Mouse (Mus musculus) heart, embryonic 10.5 days (tissue): ENCODE measurements around the gene Tiam2. TPM values are rescaled to one million over a fixed set of nuclear protein-coding genes. Genes with fewer than 3 reads are reported as not detected.

Experiments
- DNase-seq: peaks from one replicate; pipeline ENCODE4 v3.0.0-alpha.2; 2017; ENCODE audit warnings: low spot score
- H3K27ac ChIP-seq: fragments of 300-500 bp; sonication (generic); 2 replicates; pipeline ENCODE4 v1.5.1; 2016; ENCODE audit warnings: mild to moderate bottlenecking
- H3K27me3 ChIP-seq: fragments of 300-500 bp; sonication (generic); 2 replicates; pipeline ENCODE4 v1.6.1; 2016; ENCODE audit warnings: mild to moderate bottlenecking; ENCODE audit not compliant: poor library complexity, insufficient read depth, severe bottlenecking
- H3K36me3 ChIP-seq: fragments of 300-500 bp; sonication (generic); 2 replicates; pipeline ENCODE4 v1.6.1; 2016; ENCODE audit warnings: mild to moderate bottlenecking, moderate library complexity
- H3K4me1 ChIP-seq: fragments of 300-500 bp; sonication (generic); 2 replicates; pipeline ENCODE4 v1.6.1; 2016; ENCODE audit warnings: mild to moderate bottlenecking
- H3K4me3 ChIP-seq: fragments of 300-500 bp; sonication (generic); 2 replicates; pipeline ENCODE4 v1.5.1; 2016; ENCODE audit warnings: mild to moderate bottlenecking, moderate library complexity
- H3K9me3 ChIP-seq: fragments of 300-500 bp; sonication (generic); 2 replicates; pipeline ENCODE4 v1.6.1; 2016; ENCODE audit warnings: mild to moderate bottlenecking, moderate library complexity
- whole genome bisulfite sequencing: fragments of 180-500 bp; shearing (Covaris S2); methylation state at CpG from one replicate; pipeline ENCODE4 v1.1.7; 2016; 5-methylcytosine and 5-hydroxymethylcytosine counted together
- polyA plus RNA-seq: library from polyadenylated mRNA; unstranded; fragments of >200 nt; fragmentation: Nextera tagmentation; extraction: Ambion mirVana; gene quantifications from 2 replicates; pipeline ENCODE4 v1.2.1, GENCODE M21; 2016

Tiam2 gene
- polyA plus RNA-seq, 1 experiment from 2014 or later: 3.7 TPM

DNA sequence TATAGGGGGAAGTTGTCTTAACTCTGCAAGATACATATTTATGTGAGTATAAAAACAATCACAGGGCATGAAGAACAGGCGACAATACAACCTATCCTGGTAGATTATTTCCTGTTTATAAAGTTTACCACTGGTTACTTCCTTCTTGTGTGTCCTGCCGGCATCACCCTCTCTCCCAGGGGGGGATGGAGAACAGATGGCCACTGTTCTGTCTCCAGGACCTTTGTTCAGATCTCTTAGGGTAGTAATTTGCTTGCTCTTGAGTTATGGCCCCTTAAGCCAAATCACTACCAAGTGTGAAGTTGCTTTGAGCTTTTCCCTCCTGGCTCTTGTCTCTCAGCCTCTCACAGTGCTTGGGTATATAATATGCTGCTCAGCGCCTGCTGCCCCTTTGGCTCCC is 90.0 kb downstream of the Tiam2 start:
- Histone ChIP-seq H3K4me1 (0 out of 2 replicates have a peak, but pooled peaks cover 3% of the 10 kb centered on the region), H3K27ac (no peak overlapping the region), H3K27me3 (peaks cover 20% of the 10 kb centered on the region), H3K4me3 (no peak overlapping the region), H3K9me3 (no peaks in the 10 kb centered on the region), H3K36me3 (no peaks in the 10 kb centered on the region)
- 61% methylated on average over 3 of the region's 3 CpGs for WGBS
- no peak for DNase-seq

DNA sequence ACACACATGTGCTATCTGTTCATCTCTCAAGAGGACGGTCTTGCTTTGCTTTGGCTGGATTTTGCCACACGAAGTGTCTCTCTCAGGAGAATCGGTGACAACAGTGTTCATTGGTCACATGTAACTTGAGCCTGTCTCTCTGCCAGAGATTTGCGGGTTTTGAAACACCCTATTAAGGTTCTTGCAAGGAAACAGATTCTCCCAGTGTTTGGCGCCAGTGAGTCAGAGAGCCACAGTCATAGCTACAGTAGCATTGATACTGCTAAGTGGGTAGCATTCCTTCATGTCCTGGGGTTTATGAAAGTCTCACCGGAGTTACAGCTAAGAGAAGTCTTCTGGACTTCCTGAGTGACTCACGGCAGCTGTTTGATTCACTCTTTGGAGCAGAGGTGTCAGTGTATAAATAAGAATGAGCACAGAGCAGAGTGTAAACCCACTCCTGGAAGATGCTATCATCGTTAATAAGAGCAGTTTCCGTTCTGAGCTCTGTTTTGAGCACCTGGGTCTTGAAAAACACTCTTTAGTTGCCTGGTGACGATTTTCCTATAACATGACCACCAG is 93.1 kb downstream of the Tiam2 start:
- DNase-seq: no peak
- Histone ChIP-seq H3K4me3 (no peak overlapping the region), H3K36me3 (no peaks in the 10 kb centered on the region), H3K4me1 (0 out of 2 replicates have a peak, but pooled peaks cover 3% of the 10 kb centered on the region), H3K9me3 (no peaks in the 10 kb centered on the region), H3K27me3 (peaks cover 13% of the 10 kb centered on the region), H3K27ac (no peak overlapping the region)
- 60% methylated on average over 10 of the region's 10 CpGs for WGBS

DNA sequence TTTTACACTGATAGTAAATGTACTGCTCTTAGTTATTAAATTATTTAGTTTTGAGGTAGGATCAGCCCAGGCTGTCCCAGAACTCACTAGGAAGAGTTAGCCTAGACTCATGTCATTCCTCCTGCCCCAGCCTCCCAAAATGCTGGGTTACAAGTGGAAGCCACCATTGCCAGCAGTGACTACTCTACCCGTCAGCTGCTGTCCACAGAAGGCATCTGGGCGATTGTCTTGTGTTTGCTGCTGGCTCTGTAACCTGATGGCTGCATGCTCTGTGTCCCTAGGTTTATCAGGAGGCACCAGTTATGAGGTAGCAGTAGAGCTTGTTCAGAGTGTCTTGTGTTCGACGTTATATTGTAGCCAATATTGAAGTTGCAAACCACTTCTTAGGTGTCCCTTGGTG is 93.8 kb downstream of the Tiam2 start:
- no peak for DNase-seq
- 81% methylated on average over 4 of the region's 4 CpGs for WGBS
- no peak overlapping the region for H3K27ac ChIP-seq
- H3K4me1 ChIP-seq: 0 out of 2 replicates have a peak, but pooled peaks cover 3% of the 10 kb centered on the region
- H3K27me3 ChIP-seq: peaks cover 6% of the 10 kb centered on the region
- no peaks in the 10 kb centered on the region for H3K9me3 ChIP-seq
- H3K36me3 ChIP-seq: no peaks in the 10 kb centered on the region
- no peak overlapping the region for H3K4me3 ChIP-seq

DNA sequence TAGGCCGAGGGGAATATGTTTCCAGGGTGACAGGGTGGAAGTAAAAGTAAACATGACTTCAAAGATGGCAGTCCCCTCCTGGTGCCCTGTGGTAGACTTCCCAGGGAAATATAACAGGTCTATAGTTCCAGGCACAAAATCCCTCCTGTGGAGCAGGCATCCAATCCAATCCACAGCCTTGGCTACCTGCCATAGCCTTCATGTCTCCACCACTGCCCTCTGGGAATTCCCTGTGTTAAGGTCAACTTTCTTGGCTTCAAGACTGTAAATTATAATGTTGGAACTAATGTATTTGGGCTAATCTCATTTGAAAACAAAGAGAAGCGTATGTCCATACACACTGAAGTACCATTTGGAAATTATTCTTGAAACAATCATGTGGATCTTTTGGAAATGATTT is 97.0 kb downstream of the Tiam2 start:
- 79% methylated on average over 2 of the region's 2 CpGs for WGBS
- H3K36me3 ChIP-seq: no peaks in the 10 kb centered on the region
- DNase-seq: no peak
- 0 out of 2 replicates have a peak, but pooled peaks cover 3% of the 10 kb centered on the region for H3K4me1 ChIP-seq
- no peaks in the 10 kb centered on the region for H3K27me3 ChIP-seq
- H3K4me3 ChIP-seq: no peak overlapping the region
- no peak overlapping the region for H3K27ac ChIP-seq
- no peaks in the 10 kb centered on the region for H3K9me3 ChIP-seq

DNA sequence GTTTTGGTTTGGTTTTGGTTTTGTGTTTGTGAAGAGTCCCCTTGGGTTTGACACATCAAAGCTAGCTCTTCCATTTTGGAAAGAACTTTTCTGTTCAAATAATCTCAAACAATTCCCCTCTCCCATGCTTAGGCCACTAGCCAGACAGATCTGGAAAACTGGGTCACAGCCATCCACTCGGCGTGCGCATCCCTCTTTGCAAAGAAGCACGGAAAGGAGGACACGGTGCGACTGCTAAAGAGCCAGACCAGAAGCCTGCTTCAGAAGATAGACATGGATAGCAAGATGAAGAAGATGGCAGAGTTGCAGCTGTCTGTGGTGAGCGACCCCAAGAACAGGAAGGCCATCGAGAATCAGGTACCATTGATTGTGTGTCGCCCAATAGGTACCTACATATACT is 102.3 kb downstream of the Tiam2 start:
- H3K36me3 ChIP-seq: no peaks in the 10 kb centered on the region

DNA sequence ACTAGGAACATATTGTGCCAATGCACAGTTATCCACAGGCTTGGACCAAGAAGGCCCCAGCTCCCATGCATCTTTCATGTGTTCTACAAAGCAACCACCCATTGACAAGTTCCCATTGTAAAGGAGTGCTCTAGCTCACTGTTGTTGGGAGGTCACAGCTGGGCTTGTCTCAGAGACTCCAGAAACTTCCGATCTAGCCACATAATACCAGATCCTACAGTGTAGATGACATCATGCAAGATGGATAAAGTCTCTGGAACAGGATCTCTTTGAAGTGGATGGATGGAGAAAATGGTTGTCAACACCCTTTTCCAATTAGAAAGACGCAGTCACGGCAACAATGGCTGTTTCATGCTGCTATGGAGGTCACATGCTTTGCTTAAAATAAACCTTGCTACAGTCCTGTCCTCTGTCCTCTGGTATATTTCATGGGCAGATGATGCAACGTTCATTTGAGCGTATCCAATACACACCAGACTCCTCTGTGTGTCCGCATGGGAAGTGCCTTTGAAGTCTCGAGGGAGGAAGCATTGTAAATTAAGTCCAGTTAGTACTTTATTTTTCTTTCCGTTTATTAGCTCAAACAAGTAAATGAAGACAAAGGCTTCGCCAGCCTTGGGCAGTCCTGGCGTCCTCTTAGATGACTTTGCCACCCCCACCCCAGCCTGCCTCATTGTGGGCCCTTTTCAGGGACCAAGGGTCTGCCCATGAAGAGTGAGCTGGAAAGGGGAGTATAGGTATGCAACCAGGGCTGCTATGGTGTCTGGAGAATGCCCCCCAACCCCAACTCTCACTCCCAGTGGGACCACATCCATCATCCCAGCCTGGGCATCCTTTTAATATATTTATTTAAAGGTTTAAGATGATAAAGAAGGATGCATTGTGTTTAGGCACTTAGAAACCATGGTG is 106.5 kb downstream of the Tiam2 start:
- H3K27ac ChIP-seq: no peak overlapping the region
- H3K4me1 ChIP-seq: peaks cover 28% of the 10 kb centered on the region
- WGBS: 48% methylated on average over 10 of the region's 10 CpGs
- H3K4me3 ChIP-seq: no peak overlapping the region
- no peaks in the 10 kb centered on the region for H3K27me3 ChIP-seq
- DNase-seq: no peak
- no peaks in the 10 kb centered on the region for H3K36me3 ChIP-seq
- H3K9me3 ChIP-seq: no peaks in the 10 kb centered on the region

More for the DNA sequence above, 102.3 kb downstream of the Tiam2 start:
- DNase-seq: no peak
- no peak overlapping the region for H3K4me3 ChIP-seq
- peaks cover 8% of the 10 kb centered on the region; the same call in 1 of the 2 replicates for H3K4me1 ChIP-seq
- no peaks in the 10 kb centered on the region for H3K27me3 ChIP-seq
- H3K27ac ChIP-seq: no peak overlapping the region
- 91% methylated on average over 9 of the region's 9 CpGs for WGBS
- H3K9me3 ChIP-seq: no peaks in the 10 kb centered on the region

DNA sequence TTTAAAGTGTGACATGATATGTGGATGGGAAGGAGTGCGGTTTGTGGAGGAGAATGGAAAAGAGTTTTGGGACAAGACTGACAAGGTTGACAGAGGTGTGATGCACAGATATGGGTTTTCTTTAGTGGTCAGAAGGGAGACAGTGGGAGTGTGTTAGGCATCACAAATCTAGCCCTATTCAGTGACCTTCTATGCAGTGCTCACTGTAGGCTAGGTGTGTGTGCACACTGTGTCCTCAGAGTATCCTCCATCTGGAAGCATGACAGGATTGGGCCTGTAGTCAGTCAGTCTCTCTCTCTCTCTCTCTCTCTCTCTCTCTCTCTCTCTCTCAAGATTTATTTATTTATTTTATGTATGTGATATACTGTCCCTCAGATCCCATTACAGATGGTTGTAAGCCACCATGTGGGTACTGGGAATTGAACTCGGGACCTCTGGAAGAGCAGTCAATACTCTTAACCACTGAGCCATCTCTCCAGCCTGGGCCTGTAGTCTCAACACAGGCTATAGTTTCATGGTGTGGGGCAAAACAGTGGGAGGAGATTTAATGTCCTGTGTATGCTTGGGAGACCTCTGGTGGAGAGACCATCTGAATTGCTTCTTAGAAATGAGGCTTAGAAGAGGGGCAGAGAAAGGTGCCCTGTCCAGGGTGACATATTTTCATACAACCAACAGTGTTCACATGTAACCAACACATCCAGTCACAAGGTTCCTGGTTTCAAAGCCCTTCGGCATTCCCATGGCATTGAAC is 107.3 kb downstream of the Tiam2 start:
- peaks cover 28% of the 10 kb centered on the region for H3K4me1 ChIP-seq
- WGBS: 90% methylated on average over 3 of the region's 3 CpGs
- H3K36me3 ChIP-seq: no peaks in the 10 kb centered on the region
- H3K27me3 ChIP-seq: no peaks in the 10 kb centered on the region
- no peak overlapping the region for H3K27ac ChIP-seq
- H3K4me3 ChIP-seq: no peak overlapping the region
- no peaks in the 10 kb centered on the region for H3K9me3 ChIP-seq
- DNase-seq: no peak

DNA sequence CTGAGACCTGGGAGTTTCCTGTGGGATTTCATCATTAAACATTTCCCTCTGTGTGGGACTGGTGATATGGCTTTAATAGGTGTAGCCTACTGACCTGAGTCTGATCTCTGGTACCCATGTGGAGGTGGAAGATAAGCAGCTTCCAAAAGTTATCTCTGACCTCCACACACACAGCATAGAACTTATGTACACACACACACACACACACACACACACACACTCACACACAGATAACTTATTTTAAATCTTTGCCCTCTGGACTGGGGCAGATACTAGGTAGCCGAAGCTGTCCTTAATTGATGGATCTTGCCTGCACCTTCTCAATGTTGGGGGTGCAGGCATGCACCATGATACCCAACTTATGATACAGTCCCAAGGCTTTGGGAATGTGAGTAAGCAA is 108.9 kb downstream of the Tiam2 start:
- Histone ChIP-seq H3K27me3 (no peaks in the 10 kb centered on the region), H3K27ac (no peak overlapping the region), H3K4me1 (peaks cover 28% of the 10 kb centered on the region), H3K4me3 (no peak overlapping the region), H3K9me3 (no peaks in the 10 kb centered on the region), H3K36me3 (no peaks in the 10 kb centered on the region)
- WGBS: 50% methylated on average over 1 of the region's 1 CpGs
- no peak for DNase-seq

DNA sequence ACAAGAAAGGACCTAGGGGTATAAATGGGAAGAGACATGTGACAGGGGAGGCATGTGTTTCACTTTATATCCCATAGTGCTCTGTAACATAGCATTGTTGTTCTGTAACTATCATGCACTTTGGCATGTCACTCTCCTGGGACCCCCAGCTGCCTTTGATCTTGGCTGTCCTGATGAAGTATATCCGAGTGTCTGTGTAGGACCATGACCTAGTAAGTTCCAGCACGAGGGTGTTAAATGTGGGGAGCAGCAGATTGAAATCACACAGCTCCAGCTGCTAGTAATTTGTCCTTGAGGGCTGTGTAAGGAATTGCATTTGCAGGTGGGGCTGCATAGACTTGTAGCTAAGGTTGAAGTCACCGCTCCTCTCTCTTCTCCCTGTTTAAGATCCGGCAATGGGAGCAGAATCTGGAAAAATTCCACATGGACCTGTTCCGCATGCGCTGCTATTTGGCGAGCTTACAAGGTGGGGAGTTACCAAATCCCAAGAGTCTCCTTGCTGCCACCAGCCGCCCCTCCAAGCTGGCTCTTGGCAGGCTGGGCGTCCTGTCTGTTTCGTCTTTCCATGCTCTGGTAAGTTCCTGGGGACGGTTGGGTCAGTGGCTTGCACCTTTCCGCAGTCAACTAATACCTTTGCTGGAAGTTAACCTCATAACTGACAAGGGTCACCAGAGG is 110.6 kb downstream of the Tiam2 start:
- DNase-seq: no peak
- H3K9me3 ChIP-seq: no peaks in the 10 kb centered on the region
- H3K27me3 ChIP-seq: no peaks in the 10 kb centered on the region
- no peak overlapping the region for H3K4me3 ChIP-seq
- no peaks in the 10 kb centered on the region for H3K36me3 ChIP-seq
- H3K27ac ChIP-seq: no peak overlapping the region
- peaks cover 28% of the 10 kb centered on the region for H3K4me1 ChIP-seq
- WGBS: 72% methylated on average over 12 of the region's 12 CpGs

DNA sequence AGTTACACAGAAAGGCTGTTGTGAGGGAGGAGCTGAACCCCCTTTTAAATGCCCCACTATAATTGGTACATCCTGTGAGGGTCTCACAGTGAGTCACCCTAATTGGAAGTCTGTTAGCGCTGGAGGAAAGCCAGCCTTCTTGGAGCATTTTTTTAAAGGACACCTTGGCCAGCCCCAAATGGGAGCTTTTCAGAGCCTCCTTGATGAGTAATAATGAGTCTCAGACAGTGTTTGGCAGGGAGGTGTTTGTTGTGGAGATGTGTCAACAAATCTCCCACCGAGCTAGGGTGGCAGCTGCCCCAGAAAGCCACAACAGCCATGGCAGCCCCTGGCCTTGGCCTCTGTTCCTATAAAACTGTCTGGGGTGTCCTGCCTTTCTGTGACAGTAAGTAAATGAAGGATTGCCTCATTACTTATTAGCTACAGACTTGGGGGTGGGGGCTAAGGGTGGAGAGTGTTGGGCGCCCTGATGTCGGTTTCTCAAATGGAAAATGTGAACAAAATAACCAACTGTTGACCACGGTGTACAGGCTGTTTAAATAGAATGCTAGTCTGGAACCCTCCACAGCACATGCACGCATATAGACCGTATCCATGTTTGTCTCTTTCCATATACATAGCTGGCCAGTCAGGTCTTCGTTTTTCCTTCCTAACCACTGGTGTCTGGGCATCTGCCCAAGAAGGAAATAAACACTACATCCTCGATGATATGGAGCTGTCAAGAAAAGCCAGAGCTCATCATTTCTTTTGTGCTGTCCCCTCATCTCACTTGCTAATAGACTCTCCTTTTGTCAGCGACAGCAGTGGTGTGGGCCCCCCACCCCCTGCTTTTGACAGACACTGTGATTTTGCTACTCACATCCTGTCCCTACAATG is 116.4 kb downstream of the Tiam2 start:
- no peak overlapping the region for H3K27ac ChIP-seq
- no peaks in the 10 kb centered on the region for H3K27me3 ChIP-seq
- H3K36me3 ChIP-seq: no peaks in the 10 kb centered on the region
- 69% methylated on average over 10 of the region's 10 CpGs for WGBS
- H3K9me3 ChIP-seq: no peaks in the 10 kb centered on the region
- H3K4me3 ChIP-seq: no peak overlapping the region
- H3K4me1 ChIP-seq: no peaks in the 10 kb centered on the region; the same call in 1 of the 2 replicates
- no peak for DNase-seq

DNA sequence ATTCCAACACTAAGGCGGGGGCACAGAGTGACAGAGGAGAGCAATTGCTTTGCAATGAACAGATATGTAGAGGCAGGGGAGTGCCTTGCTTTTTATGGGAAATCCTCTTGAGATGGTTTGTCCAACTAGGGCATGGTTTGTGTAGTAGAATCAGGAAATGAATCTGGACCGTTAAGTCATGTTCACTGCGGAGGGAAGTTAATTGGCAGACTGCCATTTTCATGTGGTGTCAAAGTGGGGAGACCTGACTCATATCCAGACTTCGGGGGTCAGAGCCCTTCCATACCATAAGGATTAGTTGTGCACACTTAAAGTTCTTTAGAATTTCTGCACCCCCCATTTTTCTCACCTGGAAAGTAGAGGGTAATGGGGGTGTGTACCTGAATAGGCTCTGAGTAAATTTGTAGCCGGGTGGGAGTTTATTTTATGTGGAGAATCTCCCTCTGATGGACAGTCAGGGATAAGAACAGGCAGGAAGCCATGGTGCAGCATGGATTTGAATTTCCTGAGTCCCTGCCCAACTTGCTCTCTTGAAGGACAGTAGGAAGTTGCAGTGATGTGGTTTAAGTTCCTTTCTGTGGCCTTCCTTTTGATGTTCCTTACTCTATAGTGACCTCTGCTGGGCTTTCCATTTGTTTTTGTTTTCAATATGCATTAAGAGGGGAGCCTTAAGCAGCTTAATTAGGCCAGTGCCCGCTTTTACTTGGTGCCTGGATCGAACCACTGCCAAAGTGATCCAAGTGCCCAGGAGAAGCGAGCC is 120.0 kb downstream of the Tiam2 start:
- no peaks in the 10 kb centered on the region for H3K36me3 ChIP-seq
- H3K27me3 ChIP-seq: no peaks in the 10 kb centered on the region
- no peak for DNase-seq
- H3K9me3 ChIP-seq: no peaks in the 10 kb centered on the region
- no peak overlapping the region for H3K27ac ChIP-seq
- 59% methylated on average over 8 of the region's 8 CpGs for WGBS
- H3K4me1 ChIP-seq: no peaks in the 10 kb centered on the region; the same call in 1 of the 2 replicates
- no peak overlapping the region for H3K4me3 ChIP-seq
